Mouse (Mus musculus) spleen, embryonic (tissue): ENCODE data around the gene Vcp.
"Not testable (repeated sequence)": the region's sequence is repeated elsewhere in the genome, so short reads cannot be mapped to it uniquely, and the experiment has no call there.

Experiments
- CTCF ChIA-PET: fragments of 350-600 bp; sonication (Branson Sonifier 250); formaldehyde crosslinking; loops from one replicate; lab custom pipeline; 2022; lab: Charles Lee

The Vcp gene

DNA sequence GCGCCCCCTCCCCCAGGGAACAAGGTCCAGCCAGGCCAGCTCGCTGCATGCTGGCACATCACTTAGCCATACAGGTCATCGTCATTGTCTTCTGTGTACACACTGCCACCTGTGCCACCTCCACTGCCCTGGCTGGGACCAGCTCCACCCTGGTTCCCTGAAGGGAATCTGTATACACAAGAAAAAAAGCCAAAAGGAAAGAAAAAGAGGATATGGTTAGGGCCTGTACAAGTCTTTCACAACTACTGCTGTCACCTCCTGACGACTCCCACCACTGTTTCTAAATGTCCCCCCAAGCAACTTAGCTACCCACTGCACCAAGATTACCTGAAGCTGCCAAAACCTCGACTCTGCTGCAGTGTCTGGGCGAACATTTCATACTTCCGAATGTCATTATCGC lies 19.8 kb downstream of the Vcp start:
- CTCF ChIA-PET: not testable (repeated sequence)

DNA sequence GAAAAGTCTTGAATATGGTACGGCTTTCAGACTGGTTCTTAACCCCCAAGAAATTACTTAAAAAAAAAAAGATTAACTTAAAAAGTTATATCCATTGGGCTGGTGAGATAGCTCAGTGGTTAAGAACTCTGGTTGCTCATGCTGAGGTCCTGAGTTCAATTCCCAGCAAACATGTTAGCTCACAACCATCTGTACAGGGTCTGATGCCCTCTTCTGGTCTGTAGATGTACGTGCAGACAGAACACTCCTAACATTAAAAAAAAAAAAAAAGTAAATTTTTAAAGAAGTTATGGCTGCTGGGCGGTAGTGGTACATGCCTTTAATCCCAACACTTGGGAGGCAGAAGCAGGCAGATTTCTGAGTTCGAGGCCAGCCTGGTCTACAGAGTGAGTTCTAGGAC lies 22.2 kb downstream of the Vcp start:
- CTCF ChIA-PET: no interaction called here

DNA sequence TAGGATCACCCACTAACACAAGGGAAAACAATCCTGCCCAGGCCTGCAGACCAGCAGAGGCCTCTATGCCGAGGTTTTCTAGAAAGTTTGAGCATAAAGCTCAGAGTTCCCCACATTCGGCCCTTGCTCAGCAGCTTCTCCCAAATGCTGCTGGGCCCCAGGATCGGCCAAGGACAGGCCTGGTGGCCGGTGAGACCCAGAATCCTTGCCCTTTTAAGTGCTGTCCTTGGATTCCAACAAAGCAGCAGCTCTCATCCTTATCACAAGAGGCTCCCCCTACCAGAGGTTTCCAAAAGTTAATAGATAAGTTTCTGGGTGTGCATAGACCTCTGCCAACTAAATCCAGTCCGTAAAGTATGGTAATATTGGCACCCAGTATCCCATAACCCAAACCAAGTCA lies 26.4 kb downstream of the Vcp start:
- CTCF ChIA-PET: no interaction called here

DNA sequence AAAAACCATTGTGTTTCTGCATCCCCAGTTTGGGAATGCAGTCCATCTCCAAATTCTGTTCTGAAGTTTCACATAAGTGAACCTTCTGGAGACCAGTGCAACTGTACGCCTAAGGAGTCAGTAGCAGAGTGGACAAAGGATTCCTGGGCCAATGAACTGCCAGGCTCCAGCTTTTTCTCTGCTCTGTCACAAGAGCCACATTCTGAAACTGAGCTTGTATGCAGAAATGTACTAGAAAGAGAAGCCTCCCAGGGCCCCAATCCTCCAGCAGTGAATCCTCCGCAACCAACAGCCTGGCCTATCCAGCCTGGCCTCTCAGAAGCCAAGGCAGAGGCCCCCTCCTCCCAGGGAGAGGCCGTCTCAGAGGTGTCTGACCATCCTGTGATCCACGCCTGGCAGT lies 27.4 kb downstream of the Vcp start:
- CTCF ChIA-PET: interaction anchor here (1.0 kb wide), 1 partner anchor 11 kb away, joined by 3 read pairs; no protein-coding TSS in a partner anchor

DNA sequence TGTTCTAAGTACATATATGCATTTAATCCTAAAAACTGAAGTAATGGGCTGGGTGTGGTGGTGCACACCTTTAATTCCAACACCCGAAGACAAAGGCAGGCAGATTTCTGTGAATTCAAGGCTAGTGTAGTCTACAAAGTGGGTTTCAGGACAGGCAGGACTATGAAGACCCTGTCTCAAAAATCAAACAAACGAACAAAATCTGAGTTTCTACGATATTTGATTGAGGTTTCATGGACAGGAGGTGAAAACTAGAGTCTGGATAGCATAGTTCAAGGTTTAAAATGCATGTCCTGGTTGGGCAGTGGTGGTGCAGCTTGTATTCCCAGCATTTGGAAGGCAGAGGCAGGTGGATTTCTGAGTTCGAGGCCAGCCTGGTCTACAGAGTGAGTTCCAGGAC lies 31.0 kb downstream of the Vcp start, which contains the start of gene 1700022I11Rik:
TSS of gene 1700022I11Rik (plus strand) at position 301 of the 400 bp plus-strand sequence.
- CTCF ChIA-PET: no interaction called here

DNA sequence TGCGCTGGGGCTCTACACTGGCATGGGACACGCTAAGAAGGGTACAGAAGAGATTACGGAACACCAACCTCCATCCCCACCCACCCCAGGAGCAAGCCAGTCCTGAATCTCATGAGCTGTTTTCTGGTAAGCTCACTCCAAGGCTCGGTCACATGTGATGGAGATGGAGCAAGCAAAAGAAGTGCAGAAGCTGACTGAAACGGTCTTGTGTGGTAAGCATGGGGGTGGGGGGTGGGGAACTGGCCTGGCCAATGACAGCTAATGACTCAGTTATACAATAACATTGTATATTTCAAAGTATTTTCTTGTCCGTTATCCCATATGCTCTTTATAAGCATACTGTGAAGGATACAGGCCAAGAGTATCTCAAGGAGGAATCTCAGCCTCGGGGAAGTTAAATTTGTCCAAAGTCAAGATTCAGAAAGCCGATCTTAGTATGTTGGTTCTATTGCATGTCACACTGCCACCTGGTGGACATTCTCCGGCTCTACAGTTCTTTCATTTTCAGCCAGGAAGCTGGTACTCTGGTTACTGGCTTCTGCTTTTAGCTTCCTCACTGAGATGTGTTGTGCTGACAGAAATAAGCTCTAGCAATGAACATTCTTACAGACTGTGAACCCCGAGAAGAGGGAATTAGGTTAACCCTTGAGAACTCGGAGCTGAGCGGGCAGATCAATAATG lies 35.1 kb downstream of the Vcp start:
- CTCF ChIA-PET: interaction anchor here (0.7 to 1.3 kb wide), 2 partner anchors 13 to 38 kb away, joined by 3 read pairs; no protein-coding TSS in a partner anchor

DNA sequence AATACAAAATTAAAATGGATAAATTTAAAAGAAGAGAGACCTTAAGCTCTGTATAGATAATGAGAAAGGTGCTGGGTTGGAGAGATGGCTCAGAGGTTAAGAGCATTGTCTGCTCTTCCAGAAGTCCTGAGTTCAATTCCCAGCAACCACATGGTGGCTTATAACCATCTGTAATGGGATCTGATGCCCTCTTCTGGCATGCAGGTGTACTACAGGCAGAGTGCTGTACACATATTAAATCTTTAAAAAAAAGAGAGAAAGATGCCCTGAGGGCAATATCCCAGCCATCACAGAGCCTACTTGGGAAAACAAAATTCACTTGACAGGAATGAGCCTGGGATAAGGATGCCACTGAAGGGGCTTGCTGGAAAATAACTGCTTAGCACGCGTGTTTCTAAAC lies 36.8 kb downstream of the Vcp start:
- CTCF ChIA-PET: interaction anchor here (1.3 kb wide), 1 partner anchor 9 kb away, joined by 4 read pairs; no protein-coding TSS in a partner anchor

DNA sequence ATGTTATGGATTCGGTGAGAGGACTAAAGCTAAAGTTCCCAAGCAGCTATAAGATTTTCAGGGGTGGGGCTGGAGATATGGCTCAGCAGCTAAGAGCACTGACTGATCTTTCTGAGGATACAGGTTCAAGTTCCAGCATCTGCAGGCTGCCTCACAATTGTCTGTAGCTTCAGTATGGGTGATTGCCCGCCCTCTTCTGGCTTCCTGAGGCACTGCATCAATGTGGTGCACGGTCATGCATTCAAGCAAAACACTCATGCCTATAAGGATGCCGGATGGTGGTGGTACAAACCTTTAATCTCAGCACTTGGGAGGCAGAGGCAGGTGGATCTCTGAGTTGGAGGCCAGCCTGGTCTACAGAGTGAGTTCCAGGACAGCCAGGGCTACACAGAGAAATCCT lies 38.7 kb downstream of the Vcp start:
- CTCF ChIA-PET: interaction anchor here (0.6 kb wide), 2 partner anchors 22 to 98 kb away, joined by 3 read pairs; no protein-coding TSS in a partner anchor

DNA sequence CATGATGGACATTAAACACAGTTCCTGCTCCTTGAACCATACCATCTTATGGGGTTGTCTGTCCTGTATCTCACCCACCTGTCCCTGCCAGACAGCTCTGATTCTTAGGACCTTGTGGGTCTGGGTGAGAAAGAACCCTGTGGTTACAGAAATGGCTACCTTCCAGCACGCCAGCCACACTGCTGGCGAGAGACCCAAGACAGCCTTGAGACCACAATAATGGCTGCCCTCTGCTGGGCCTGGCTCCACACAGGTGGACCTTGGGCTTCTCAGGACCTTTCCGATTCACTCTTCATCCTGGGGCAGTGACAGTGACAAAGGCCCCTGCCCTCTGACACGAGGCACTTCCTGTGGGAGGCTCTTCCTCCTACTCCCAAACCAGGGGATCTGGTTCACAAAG lies 40.9 kb downstream of the Vcp start:
- CTCF ChIA-PET: no interaction called here

DNA sequence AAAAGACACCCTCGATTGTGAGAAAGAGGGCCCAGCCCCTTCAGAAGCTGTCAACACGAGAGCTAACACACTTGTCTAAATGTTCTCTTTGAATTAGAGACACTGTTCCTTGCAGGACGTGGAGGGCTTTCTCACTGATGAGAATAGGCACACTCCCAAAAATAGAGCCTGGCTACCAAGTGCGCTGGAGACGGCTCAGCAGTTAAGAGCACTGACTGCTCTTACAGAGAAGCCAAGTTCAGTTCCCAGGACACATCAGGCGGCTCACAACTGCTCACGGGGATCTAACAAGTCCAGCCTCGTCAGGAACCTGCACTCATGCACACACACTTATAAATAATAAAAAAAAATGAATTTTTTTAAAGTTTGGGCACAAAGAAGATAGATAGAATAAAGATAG lies 41.4 kb downstream of the Vcp start:
- CTCF ChIA-PET: no interaction called here

DNA sequence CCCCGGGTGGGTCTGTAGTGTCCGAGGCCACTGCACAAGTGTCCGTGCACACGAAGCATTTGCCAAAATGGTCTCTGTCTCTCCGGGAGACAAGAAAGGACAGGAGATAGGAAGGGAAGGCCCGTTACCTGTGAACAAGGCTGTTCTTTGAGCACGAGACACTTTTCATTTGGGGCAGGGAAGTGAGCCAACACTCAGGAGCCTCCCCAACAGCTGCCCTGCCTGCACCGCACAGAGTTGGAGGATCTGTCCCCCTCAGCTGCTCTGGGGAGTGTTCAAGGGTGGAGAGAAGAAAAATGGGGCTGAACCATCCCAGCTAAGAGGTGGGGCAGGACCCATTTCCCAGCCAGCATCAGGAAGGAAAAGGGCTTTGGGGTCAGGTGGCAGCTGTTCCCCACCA lies 42.3 kb downstream of the Vcp start:
- CTCF ChIA-PET: no interaction called here

DNA sequence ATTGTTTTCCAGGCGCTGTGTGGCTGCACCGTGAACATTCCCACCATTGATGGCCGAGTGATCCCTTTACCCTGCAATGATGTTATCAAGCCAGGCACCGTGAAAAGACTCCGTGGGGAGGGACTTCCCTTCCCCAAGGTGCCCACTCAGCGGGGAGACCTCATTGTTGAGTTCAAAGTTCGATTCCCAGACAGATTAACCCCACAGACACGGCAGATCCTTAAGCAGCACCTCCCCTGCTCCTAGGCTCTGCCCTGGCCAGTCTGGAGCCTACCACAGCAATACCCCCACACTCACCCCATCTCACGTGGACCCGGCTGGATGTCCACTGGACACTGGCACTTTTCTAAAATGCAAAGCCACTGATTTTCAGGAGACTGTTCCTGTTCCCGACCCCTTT lies 43.0 kb downstream of the Vcp start:
- CTCF ChIA-PET: no interaction called here

DNA sequence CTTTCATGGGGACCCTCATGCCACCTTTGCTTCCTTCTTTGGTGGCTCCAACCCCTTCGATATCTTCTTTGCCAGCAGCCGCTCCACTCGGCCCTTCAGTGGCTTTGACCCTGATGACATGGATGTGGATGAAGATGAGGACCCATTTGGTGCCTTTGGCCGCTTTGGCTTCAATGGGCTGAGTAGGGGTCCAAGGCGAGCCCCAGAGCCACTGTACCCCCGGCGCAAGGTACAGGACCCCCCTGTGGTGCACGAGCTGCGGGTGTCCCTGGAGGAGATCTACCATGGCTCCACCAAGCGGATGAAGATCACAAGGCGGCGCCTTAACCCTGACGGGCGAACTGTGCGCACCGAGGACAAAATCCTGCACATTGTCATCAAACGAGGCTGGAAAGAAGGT lies 43.7 kb downstream of the Vcp start:
- CTCF ChIA-PET: no interaction called here

DNA sequence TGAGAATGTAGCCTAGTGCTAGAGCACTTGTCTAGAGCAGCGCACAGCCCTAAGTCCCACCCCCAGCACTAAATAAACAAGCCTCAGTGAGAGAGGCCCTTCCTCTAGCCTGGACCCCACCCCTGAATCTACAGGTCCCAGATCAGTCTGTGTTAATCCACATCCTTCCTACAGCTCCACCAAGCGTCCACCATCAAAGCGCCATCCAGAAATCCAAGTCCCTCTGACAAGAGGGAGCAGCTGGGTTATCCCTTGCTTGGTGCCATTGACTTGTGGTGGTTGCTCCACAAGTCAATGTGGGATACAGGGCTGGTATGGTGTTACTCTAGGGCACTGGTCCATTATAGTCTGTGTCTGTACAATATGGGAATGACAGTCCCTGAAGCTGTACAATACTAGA lies 45.1 kb downstream of the Vcp start:
- CTCF ChIA-PET: no interaction called here

DNA sequence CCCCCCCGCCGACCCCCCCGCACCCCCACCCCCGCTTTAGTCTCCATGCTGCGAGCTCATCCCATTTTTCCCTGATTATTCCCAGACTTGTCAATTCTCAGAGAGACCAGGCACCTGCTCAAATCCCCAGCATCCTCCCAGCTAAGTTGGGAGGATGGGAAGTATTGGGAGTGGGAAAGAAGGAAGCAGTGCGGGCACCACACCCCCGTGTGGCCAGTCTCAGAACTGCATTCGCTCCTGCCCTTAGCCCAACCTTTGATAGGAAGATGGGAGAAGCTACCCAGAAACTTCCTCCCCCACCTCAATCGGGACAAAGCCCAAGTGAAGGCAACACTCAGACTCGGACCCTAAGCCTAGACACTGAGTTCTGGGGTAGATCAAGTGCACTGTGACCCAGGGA lies 46.0 kb downstream of the Vcp start:
- CTCF ChIA-PET: interaction anchor here (1.1 kb wide), 1 partner anchor 9 kb away, joined by 4 read pairs; no protein-coding TSS in a partner anchor

DNA sequence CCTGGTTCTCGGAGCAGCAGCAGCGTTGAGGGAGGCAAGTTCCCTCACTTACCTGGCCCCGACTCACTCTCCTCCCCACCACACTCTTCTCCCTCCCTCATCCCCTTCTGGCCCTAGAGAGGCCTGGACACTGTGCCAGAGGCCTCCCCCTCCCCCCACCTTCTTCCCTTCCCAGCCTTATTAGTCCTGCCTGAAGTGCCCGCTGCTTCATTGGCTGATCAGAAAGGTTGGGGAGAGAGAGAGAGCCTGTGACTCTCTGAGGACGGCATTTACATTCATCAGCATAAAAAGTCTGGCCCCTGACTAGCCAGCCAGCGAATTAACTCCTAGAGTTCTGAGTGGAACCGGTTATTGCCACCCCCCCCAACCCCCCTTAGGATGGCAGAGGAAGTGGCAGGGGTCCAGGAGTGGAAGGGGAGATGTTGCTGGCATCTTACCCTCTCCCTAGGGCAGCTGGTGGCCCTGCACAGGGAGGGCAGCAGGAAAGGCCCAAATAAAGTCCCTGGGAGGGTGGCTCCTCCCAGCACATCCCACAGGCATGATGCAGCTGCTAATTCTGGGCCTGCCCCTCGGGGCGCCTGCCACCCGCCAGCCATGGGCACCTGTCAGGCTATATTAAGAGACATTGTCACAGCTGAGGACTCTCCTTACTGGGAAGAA lies 46.7 kb downstream of the Vcp start:
- CTCF ChIA-PET: interaction anchor here (1.1 kb wide), 1 partner anchor 10 kb away, joined by 4 read pairs; no protein-coding TSS in a partner anchor

DNA sequence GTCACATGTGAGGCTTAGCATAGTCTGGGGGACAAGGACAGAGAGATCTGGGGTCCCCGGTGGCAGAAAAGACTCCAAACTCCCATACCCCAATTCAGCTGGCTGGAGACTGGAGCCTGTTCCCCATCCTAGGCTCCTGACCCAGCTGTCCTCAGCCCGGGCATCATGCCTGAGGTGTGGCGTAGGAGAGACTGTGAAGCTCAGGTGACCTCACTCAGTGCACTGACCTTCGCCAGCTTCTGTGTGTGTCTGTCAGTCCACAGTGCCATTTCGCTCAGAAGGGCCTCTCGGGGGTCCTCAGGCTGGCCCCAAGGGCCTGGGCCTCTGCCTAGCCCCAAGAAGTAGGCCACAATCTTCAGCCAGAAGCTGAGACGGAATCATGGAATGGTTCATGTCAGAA lies 47.7 kb downstream of the Vcp start:
- CTCF ChIA-PET: no interaction called here

DNA sequence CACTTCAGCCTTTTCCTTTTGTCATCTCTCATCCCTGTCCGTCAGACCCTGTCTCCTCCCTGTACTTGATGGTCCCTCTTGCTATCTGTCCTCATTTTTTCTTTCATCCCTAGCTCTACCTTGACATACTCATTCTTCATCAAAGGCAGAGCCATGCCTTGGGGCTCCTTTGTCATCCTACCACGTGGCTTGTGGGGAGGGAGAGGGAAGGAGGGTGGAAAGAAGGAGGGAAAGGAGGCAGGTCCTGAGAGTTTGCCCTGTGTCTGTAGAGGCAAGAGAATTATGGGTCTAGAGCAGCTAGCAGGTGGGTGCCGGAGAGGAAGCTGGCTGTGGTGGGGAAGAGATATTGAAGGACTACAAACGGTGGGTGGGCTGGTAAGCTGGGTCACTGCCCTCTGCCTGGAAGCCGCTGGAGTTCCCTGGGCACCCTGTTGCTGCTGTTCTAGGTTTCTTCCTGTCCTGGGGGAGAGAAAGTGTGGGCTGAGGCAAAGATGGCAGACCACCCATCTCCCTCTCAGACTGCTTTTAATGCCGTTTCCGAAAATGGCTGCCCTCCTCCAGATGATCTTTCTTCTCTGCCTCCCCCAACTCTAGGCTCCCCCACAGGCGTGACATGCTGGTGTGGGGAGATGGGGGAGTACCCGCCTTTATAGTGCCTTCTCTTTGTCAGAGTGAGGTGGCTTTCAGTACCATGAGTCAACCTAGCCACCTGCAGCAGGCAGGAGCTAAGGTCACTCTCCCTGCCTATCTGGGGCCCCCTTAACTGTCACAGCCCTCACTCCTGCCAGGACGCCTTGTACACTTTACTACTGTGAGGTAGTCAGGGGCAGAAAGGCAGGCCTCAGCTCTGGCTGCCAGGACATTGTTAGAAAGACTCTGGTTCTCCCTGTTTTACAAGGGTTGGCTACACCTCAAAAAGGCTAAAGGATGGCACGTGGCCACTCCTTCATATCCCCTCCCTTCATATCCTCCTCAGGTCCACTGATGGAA lies 48.8 kb downstream of the Vcp start:
- CTCF ChIA-PET: interaction anchor here (1.0 kb wide), 1 partner anchor 14 kb away, joined by 3 read pairs; no protein-coding TSS in a partner anchor

DNA sequence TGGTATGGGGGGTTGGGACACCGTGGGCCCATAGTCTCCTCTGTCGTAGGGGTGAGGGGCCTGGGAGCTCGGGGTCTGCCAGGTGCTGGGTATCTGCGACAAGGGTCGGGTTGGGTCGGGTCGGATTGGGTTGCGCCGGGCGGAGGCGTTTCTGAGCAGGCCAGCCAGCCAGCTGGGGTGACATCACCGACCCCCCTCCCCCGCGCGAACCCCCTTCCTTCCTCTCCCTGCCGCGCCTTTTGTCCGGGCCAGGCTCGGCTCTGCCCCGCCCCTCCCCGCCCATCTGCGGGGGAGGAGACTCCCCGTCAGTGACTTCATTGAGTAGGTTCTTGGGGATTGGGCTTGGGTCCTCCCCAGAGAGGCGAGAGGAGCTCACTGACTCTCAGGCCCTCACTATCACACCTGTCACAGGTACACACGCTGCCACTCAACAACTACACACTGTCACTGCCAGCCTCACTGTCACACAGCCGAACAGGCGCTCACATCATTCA lies 50.2 kb downstream of the Vcp start:
- CTCF ChIA-PET: no interaction called here

DNA sequence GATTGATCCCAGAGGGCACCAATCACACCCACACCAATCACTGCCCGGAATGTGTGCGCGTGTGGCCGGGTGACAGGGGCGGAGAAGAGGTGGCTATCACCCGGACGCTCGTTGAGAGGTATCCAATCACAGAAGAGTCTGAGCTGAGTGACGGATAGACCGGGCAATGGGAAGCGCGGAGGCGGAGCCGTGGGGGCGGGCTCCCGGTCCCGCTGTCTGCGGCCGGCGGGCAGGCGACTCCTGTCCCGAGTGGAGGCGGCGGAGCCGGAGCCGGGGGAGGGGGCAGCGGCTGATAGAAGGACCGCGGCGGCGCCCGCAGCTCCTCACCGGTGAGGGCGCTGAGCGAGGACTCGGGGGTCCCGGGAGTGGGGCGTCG lies 50.6 kb downstream of the Vcp start, which contains the start of gene Dnajb5:
TSS of gene Dnajb5 (plus strand) at position 139 of the 376 bp plus-strand sequence.
- CTCF ChIA-PET: no interaction called here

DNA sequence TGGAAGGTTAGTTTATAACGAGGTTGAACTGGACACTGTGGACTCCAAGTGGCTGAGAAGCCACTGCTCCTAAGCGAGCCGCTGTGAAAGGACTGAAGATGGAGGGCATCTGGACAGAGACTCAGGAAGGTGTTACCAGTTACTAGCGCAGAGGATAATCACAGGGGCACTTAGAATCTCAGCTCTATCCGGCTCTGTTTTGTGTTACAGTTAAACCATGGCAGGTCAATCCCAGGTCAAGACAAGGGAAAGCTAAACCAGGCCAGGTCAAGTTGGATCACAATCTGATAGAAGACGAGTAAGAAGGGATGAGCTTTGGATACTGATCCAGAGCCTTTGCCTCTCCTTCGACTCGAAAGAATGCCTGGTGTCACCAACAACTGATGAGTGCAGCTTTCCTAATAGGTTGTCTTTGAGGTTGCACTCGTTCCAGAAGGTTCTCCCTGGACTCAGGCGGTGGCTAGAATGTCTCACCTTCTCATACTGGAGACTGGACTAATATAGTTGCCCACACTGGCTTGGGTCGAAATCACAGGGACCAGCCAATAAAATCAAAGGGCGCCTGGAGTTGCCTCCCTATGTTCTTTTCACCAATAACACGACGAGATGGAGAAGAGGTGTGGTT lies 51.1 kb downstream of the Vcp start:
- CTCF ChIA-PET: interaction anchor here (0.6 kb wide), 1 partner anchor 68 kb away, joined by 10 read pairs; no protein-coding TSS in a partner anchor
